Mouse (Mus musculus): ENCODE measurements around the gene Mrps6. TPM values are rescaled to one million over a fixed set of nuclear protein-coding genes. Genes with fewer than 3 reads are reported as not detected.

The Mrps6 gene
- polyA plus RNA-seq, 1 experiment from 2014 or later: 183 TPM

- no peaks in the 10 kb centered on the region for H3K9me3 ChIP-seq
- no peaks in the 10 kb centered on the region for H3K27me3 ChIP-seq
- peak overlapping the region; percentile 60 for H3K9ac ChIP-seq
- no peak for ATAC-seq (ENCODE audit: low FRiP score, low read depth)
- 46% methylated on average over 6 of the region's 6 CpGs for WGBS
- peak overlapping the region; percentile 91 for H3K4me2 ChIP-seq
- H3K4me1 ChIP-seq (replicated peaks): peaks cover 22% of the 10 kb centered on the region
- peak overlapping the region; percentile 88 for H3K27ac ChIP-seq (replicated peaks)
- H3K4me3 ChIP-seq: peak overlapping the region; percentile 46
- no peaks in the 10 kb centered on the region for H3K36me3 ChIP-seq
Measured at GRCm38 (mm10) chr16:92159114-92159513, 101.0 kb downstream of the Mrps6 start.

Other genes with a start within 250 kb of the Mrps6 start
- gene Gm49711, start within 50 bp of the Mrps6 start, polyA plus RNA-seq (2015; fragmentation: Nextera tagmentation; extraction: Ambion mirVana): 0.32 and 0.34 TPM in 2 replicates
- 16.6 and 17.8 TPM in 2 replicates for gene Slc5a3, start 52 bp downstream of the Mrps6 start, polyA plus RNA-seq (2015; fragmentation: Nextera tagmentation; extraction: Ambion mirVana)
- gene Kcne2, start 234.1 kb downstream of the Mrps6 start, polyA plus RNA-seq (2015; fragmentation: Nextera tagmentation; extraction: Ambion mirVana): 23.0 and 31.7 TPM in 2 replicates
- 59.3 and 71.4 TPM in 2 replicates for gene Smim11, start 243.0 kb downstream of the Mrps6 start, polyA plus RNA-seq (2015; fragmentation: Nextera tagmentation; extraction: Ambion mirVana)